Mouse (Mus musculus) cerebellum, adult 2 months (tissue): ENCODE data around the gene Gm20517.

ENCODE experiments used
- CTCF ChIP-seq: fragments of 200-500 bp; IDR thresholded peaks from 2 replicates; pipeline ENCODE4 v1.5.1; 2011; ENCODE audit warnings: low read depth, mild to moderate bottlenecking, control low read depth, low read length, moderate library complexity, borderline replicate concordance; ENCODE audit not compliant: insufficient read depth
- POLR2A ChIP-seq: fragments of 200-500 bp; IDR thresholded peaks from 2 replicates; pipeline ENCODE4 v1.6.1; 2011; ENCODE audit warnings: low read length, control low read depth, borderline replicate concordance; ENCODE audit not compliant: insufficient read depth

- TF ChIP-seq POLR2A = no peak
- TF ChIP-seq CTCF = no peak
These were observed 47.4 kb downstream of the Gm20517 start for GRCm38 (mm10) chr17:47658741-47659243.
